Mouse (Mus musculus) heart, embryonic 11.5 days (tissue): ENCODE results near the gene Haao. TPM values are rescaled to one million over a fixed set of nuclear protein-coding genes. Genes with fewer than 3 reads are reported as not detected.
A peak's percentile ranks its signal among the peaks of the same experiment; 100 is the strongest.

Source experiments
- ATAC-seq: fragments of 200-750 bp; cut with Nextera tagmentation; replicated peaks from 2 replicates; pipeline ENCODE4 v1.8.0; 2017; ENCODE audit warnings: moderate library complexity; ENCODE audit not compliant: insufficient number of reproducible peaks, low FRiP score, low TSS enrichment
- H3K27ac ChIP-seq: fragments of 300-500 bp; sonication (generic); 2 replicates; pipeline ENCODE4 v1.5.1; 2014; ENCODE audit warnings: mild to moderate bottlenecking, low read depth, low read length
- H3K27me3 ChIP-seq: fragments of 300-500 bp; sonication (generic); 2 replicates; pipeline ENCODE4 v1.6.1; 2014; ENCODE audit warnings: mild to moderate bottlenecking, low read length, mixed read lengths; ENCODE audit not compliant: control insufficient read depth, insufficient read depth
- H3K36me3 ChIP-seq: fragments of 300-500 bp; sonication (generic); 2 replicates; pipeline ENCODE4 v1.6.1; 2014; ENCODE audit warnings: mild to moderate bottlenecking, low read length, moderate library complexity, mixed read lengths; ENCODE audit not compliant: control insufficient read depth, insufficient read depth
- H3K4me1 ChIP-seq: fragments of 300-500 bp; sonication (generic); 2 replicates; pipeline ENCODE4 v1.6.1; 2014; ENCODE audit warnings: low read length; ENCODE audit not compliant: control insufficient read depth, insufficient read depth
- H3K4me2 ChIP-seq: fragments of 300-500 bp; sonication (generic); 2 replicates; pipeline ENCODE4 v1.6.1; 2014; ENCODE audit warnings: mild to moderate bottlenecking, moderate library complexity
- H3K4me3 ChIP-seq: fragments of 300-500 bp; sonication (generic); 2 replicates; pipeline ENCODE4 v1.5.1; 2014; ENCODE audit warnings: low read depth, low read length
- H3K9ac ChIP-seq: fragments of 300-500 bp; sonication (generic); 2 replicates; pipeline ENCODE4 v1.6.1; 2014; ENCODE audit warnings: mild to moderate bottlenecking, low read depth, low read length, moderate library complexity
- H3K9me3 ChIP-seq: fragments of 300-500 bp; sonication (generic); replicated peaks from 2 replicates; pipeline ENCODE4 v1.6.1; 2016; ENCODE audit warnings: low read length; ENCODE audit not compliant: control insufficient read depth
- whole genome bisulfite sequencing: fragments of 180-500 bp; shearing (Covaris S2); extraction: QIAGEN DNeasy Blood & Tissue Kit; methylation state at CpG from one replicate; pipeline ENCODE4 v1.1.7; 2014; ENCODE audit not compliant: insufficient replicate concordance; 5-methylcytosine and 5-hydroxymethylcytosine counted together
- polyA plus RNA-seq: library from polyadenylated mRNA; unstranded; fragments of >200 nt; fragmentation: Nextera tagmentation; extraction: Ambion mirVana; gene quantifications from 2 replicates; pipeline ENCODE4 v1.2.1, GENCODE M21; 2014

The Haao gene
- polyA plus RNA-seq, 1 experiment from 2014 or later, result 0.21 TPM

GRCm38 (mm10) chr17:83807345-83807744 is 40.4 kb downstream of the Haao start:
- ATAC-seq, result no peak
- H3K27ac ChIP-seq, result no peak overlapping the region
- H3K9me3 ChIP-seq, result no peaks in the 10 kb centered on the region
- H3K27me3 ChIP-seq, result no peaks in the 10 kb centered on the region
- WGBS, result 39% methylated on average over 7 of the region's 7 CpGs
- H3K4me2 ChIP-seq, result no peak overlapping the region
- no peak overlapping the region for H3K4me3 ChIP-seq
- H3K9ac ChIP-seq, result no peak overlapping the region
- peaks cover 17% of the 10 kb centered on the region for H3K4me1 ChIP-seq
- no peaks in the 10 kb centered on the region for H3K36me3 ChIP-seq

- H3K9me3 ChIP-seq, result no peaks in the 10 kb centered on the region
- WGBS, result 93% methylated on average over 9 of the region's 9 CpGs
- no peak overlapping the region for H3K4me2 ChIP-seq
- H3K27me3 ChIP-seq, result no peaks in the 10 kb centered on the region
- H3K36me3 ChIP-seq, result no peaks in the 10 kb centered on the region
- H3K9ac ChIP-seq, result no peak overlapping the region
- no peak for ATAC-seq
- H3K4me1 ChIP-seq, result peaks cover 17% of the 10 kb centered on the region
- H3K4me3 ChIP-seq, result no peak overlapping the region
- no peak overlapping the region for H3K27ac ChIP-seq
Observed at GRCm38 (mm10) chr17:83805078-83805477, 42.7 kb downstream of the Haao start.

- ATAC-seq, result no peak
- no peak overlapping the region for H3K9ac ChIP-seq
- H3K36me3 ChIP-seq, result no peaks in the 10 kb centered on the region
- no peaks in the 10 kb centered on the region for H3K9me3 ChIP-seq
- H3K27me3 ChIP-seq, result no peaks in the 10 kb centered on the region
- H3K4me1 ChIP-seq, result peaks cover 17% of the 10 kb centered on the region
- 42% methylated on average over 9 of the region's 9 CpGs for WGBS
- peak overlapping the region; percentile 39 for H3K4me2 ChIP-seq
- peak overlapping the region; percentile 29; the same call in 1 of the 2 replicates for H3K27ac ChIP-seq
- no peak overlapping the region for H3K4me3 ChIP-seq
Observed at GRCm38 (mm10) chr17:83803987-83804386, 43.8 kb downstream of the Haao start.

GRCm38 (mm10) chr17:83799506-83800050 is 48.2 kb downstream of the Haao start:
- WGBS, result 94% methylated on average over 11 of the region's 11 CpGs
- no peaks in the 10 kb centered on the region for H3K27me3 ChIP-seq
- no peak for ATAC-seq
- no peak overlapping the region for H3K4me3 ChIP-seq
- H3K9ac ChIP-seq, result no peak overlapping the region
- peaks cover 16% of the 10 kb centered on the region for H3K4me1 ChIP-seq
- no peak overlapping the region for H3K27ac ChIP-seq
- no peak overlapping the region for H3K4me2 ChIP-seq
- H3K9me3 ChIP-seq, result no peaks in the 10 kb centered on the region
- H3K36me3 ChIP-seq, result no peaks in the 10 kb centered on the region

GRCm38 (mm10) chr17:83795121-83795520 is 52.6 kb downstream of the Haao start:
- no peaks in the 10 kb centered on the region for H3K4me1 ChIP-seq
- peaks cover 4% of the 10 kb centered on the region; the same call in 1 of the 2 replicates for H3K36me3 ChIP-seq
- H3K4me3 ChIP-seq, result no peak overlapping the region
- no peak for ATAC-seq
- H3K27me3 ChIP-seq, result no peaks in the 10 kb centered on the region
- 86% methylated on average over 17 of the region's 17 CpGs for WGBS
- no peak overlapping the region for H3K9ac ChIP-seq
- H3K27ac ChIP-seq, result no peak overlapping the region
- H3K9me3 ChIP-seq, result no peaks in the 10 kb centered on the region
- H3K4me2 ChIP-seq, result no peak overlapping the region

GRCm38 (mm10) chr17:83792388-83792787 is 55.4 kb downstream of the Haao start:
- no peak for ATAC-seq
- H3K4me2 ChIP-seq, result no peak overlapping the region
- H3K27me3 ChIP-seq, result no peaks in the 10 kb centered on the region
- H3K4me1 ChIP-seq, result no peaks in the 10 kb centered on the region
- no peak overlapping the region for H3K4me3 ChIP-seq
- no peaks in the 10 kb centered on the region for H3K9me3 ChIP-seq
- no peak overlapping the region for H3K27ac ChIP-seq
- 84% methylated on average over 23 of the region's 23 CpGs for WGBS
- H3K9ac ChIP-seq, result no peak overlapping the region
- H3K36me3 ChIP-seq, result peaks cover 4% of the 10 kb centered on the region

- no peak overlapping the region for H3K9ac ChIP-seq
- ATAC-seq, result no peak
- H3K9me3 ChIP-seq, result no peaks in the 10 kb centered on the region
- H3K27ac ChIP-seq, result no peak overlapping the region
- H3K27me3 ChIP-seq, result no peaks in the 10 kb centered on the region
- peaks cover 4% of the 10 kb centered on the region for H3K36me3 ChIP-seq
- H3K4me1 ChIP-seq, result no peaks in the 10 kb centered on the region
- 88% methylated on average over 5 of the region's 5 CpGs for WGBS
- H3K4me2 ChIP-seq, result no peak overlapping the region
- no peak overlapping the region for H3K4me3 ChIP-seq
Observed at GRCm38 (mm10) chr17:83790158-83790557, 57.6 kb downstream of the Haao start.

- Histone ChIP-seq H3K27ac (no peak overlapping the region), H3K9me3 (no peaks in the 10 kb centered on the region), H3K9ac (no peak overlapping the region), H3K4me3 (no peak overlapping the region), H3K4me2 (no peak overlapping the region), H3K36me3 (no peaks in the 10 kb centered on the region; the same call in 1 of the 2 replicates), H3K27me3 (no peaks in the 10 kb centered on the region), H3K4me1 (no peaks in the 10 kb centered on the region)
- ATAC-seq, result no peak
- WGBS, result 90% methylated on average over 6 of the region's 6 CpGs
Observed at GRCm38 (mm10) chr17:83786418-83786817, 61.3 kb downstream of the Haao start.

GRCm38 (mm10) chr17:83782740-83783139 is 65.0 kb downstream of the Haao start:
- no peak for ATAC-seq
- 79% methylated on average over 5 of the region's 5 CpGs for WGBS
- Histone ChIP-seq H3K27ac (no peak overlapping the region), H3K4me2 (no peak overlapping the region), H3K9ac (no peak overlapping the region), H3K27me3 (no peaks in the 10 kb centered on the region), H3K4me1 (no peaks in the 10 kb centered on the region), H3K9me3 (no peaks in the 10 kb centered on the region), H3K4me3 (no peak overlapping the region), H3K36me3 (no peaks in the 10 kb centered on the region; the same call in 1 of the 2 replicates)
